Mouse (Mus musculus) CH12F3 (cell line): Measurements from ENCODE around the gene H2-T24.
"Not testable (repeated sequence)": the region's sequence is repeated elsewhere in the genome, so short reads cannot be mapped to it uniquely, and the experiment has no call there.

ENCODE experiments used
- in situ Hi-C: fragments of 300-500 bp; cut with MboI; formaldehyde crosslinking; loops from 2 replicates; pipeline ENCODE4 v1.14.3; 2020; ENCODE audit warnings: low sequenced_read_pairs

The H2-T24 gene

DNA sequence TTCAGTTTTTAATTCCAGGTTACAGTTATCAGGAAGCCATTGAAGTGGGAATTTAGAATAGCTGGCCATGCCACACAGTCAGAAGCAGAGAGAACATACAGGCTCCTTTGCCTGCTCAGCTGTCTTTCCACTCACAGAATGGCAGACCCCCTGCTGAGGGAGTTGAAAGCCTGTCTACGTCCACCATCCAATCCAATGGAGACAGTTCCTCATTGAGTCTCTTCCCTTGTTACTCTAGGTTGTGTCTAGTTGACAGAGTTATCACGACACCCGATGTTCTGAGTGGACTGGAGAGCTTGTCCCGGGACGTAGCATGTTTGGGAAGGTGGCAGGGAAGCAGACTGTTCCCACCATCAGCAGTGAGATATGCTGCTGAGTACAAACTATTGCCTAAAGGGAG is 4.8 kb upstream of the H2-T24 start:
- in situ Hi-C loops = no loop called here

GRCm38 (mm10) chr17:36023710-36024654 is 3.6 kb upstream of the H2-T24 start:
- in situ Hi-C loops = no loop called here

DNA sequence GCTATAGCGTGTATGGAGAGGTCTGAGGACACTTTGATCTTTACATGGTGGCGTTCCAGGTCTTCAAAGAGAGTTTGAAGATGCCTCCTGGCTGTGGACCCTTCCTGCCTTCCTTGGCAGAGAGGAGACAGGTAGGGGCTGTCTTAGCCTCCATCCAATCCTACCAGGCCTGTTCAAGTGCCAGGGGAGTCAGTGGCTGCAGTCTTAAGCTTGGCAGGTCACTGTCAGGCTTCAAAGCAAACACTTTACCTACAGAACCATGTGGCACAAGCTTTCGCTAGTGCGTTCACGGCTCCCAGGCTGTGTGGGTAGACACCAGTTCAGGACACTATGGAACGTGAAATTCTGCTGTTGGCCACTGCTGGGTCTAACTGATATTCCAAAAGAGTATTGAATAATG is 2.6 kb upstream of the H2-T24 start:
- in situ Hi-C loops = no loop called here

DNA sequence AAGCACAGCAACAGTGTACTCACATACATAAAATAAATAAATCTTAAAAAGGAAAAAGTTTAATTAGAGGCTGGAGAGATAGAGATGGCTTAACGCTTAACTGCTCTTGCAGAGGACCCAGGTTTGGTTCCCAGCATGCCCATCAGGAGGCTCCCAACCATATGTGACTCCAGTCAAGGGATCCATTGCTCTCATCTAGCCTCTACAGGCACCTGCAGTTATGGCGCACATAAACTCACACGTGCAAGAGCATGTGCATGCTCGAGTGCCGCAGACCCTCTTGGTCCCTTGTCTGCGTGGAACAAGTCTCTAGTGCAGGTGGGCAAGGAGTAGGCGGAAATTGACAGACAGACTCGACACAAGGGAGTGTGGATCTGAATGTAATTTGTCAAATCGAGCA is 1.7 kb upstream of the H2-T24 start:
- in situ Hi-C loops = no loop called here

DNA sequence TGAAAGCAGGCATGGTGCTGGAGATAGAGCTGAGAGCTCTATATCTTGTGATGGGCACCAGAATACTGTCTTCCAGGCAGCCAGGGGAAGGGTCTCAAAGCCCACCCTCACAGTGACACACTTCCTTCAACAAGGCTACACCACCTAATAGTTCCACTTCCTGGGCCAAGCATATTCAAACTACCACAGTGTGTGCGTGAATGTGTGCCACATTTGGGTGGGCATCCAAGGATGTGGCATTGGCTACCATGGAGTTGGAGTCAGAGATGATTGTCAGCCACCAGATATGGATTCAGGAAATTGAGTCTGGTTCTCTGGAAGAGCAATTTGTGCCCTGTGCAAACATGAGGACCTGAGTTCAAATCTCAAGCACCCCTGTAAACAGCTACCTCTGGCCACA is 949 bp upstream of the H2-T24 start:
- in situ Hi-C loops = no loop called here

DNA sequence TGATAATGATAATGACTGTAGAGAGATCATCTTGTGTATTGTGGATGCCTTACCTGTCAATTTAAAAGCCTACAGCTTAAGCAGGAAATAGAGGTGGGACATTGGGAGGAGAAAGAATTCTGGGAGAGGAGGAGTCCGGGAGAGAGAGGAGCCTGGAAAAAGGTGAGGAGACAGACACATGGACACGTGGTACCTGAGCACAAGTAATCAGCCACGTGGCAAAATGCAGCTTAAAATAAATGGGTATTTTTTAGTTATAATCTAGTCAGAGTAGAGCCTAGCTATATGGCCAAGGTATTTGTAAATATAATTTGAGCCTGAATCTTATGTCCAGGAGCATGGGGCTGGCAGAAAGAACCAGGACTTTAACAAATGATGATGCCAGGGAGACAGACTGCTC is 841 bp downstream of the H2-T24 start:
- in situ Hi-C loops = no loop called here

GRCm38 (mm10) chr17:36018979-36019378 is 1.4 kb downstream of the H2-T24 start:
- in situ Hi-C loops = no loop called here

GRCm38 (mm10) chr17:36017046-36017445 is 3.3 kb downstream of the H2-T24 start:
- in situ Hi-C loops = no loop called here

DNA sequence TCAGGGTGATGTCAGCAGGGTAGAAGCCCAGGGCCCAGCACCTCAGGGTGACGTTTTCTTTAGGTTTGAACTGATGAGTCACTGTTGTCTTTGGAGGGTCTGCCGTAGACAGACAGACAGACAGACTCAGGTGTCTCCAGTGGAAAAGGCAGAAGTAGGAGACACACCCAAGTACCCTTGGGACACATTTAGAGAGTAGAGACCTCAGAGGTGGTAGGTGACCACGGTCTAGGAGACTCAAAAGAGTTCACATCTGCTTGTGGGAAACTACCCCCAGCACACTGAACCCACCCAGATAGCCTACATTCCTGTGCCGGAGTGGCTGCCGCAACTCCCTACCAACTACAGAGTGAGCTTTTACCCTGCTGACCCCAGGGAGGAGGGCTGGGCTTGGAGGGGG is 5.4 kb downstream of the H2-T24 start:
- in situ Hi-C loops = no loop called here

DNA sequence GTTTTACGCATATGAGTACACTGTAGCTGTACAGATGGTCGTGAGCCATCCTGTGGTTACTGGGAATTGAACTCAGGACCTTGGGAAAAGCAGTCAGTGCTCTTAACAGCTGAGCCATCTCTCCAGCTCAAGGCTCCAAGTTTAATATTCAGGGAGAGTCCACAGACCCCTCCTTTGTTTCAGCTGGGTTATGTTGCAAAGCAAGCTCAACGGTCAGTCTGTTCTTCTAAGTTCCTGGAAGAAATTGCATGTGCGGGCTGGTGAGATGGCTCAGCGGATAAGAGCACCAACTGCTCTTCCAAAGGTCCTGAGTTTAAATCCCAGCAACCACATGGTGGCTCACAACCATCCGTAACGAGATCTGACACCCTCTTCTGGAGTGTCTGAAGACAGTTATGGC is 16.0 kb downstream of the H2-T24 start:
- in situ Hi-C loops = not testable (repeated sequence)

DNA sequence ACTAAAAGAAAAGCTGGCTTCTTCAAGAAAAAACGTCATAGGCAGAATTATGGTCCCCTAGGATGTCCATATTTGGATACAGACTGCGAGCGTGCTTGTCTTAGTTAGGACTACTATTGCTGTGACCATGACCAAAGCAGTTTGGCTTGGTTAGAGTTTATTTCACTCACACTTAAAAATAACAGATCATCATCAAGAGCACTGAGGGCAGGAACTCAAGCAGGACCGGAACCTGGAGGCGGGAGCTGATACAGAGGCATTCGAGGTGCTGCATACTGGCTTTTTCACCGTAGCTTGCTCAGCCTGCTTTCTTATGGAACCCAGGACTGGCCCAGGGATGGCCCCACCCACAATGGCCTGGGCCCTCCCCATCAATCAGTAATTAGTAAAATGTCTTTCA is 17.0 kb downstream of the H2-T24 start:
- in situ Hi-C loops = no loop called here

- in situ Hi-C loops = no loop called here
These were observed 18.4 kb downstream of the H2-T24 start for GRCm38 (mm10) chr17:36001966-36002365.

DNA sequence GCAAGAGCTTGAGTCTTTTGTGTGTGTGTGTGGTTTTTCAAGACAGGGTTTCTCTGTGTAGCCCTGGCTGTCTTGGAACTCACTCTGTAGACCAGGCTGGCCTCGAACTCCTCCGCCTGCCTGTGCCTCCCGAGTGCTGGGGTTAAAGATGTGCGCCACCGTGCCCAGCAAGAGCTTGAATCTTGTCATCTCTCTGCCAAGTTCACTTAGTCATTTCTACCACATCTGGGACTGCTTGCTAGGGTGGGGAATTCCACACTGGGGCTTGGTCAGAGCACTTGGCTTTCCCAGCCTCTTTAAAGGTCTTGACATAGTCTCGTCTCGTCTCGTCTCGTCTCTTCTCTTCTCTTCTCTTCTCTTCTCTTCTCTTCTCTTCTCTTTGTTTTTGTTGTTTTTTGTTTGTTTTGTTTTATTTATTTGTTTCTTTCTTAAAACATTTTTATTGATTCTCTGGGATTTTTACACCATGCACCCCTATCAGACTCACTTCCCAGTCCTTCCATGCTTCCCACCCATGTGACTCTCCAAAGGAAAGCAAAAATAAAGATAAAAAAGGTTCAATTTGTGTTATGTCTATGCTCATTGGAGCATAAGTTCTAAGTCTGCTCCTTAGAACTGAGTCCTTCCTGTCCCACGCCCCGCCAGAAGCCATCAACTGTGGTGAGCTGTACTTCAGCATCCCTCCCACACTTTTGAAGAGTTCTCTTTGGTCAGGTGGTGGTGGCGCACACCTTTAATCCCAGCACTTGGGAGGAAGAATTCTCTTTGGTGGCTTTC is 19.1 kb downstream of the H2-T24 start:
- in situ Hi-C loops = no loop called here

- in situ Hi-C loops = no loop called here
These were observed 20.0 kb downstream of the H2-T24 start for GRCm38 (mm10) chr17:36000349-36000748.

DNA sequence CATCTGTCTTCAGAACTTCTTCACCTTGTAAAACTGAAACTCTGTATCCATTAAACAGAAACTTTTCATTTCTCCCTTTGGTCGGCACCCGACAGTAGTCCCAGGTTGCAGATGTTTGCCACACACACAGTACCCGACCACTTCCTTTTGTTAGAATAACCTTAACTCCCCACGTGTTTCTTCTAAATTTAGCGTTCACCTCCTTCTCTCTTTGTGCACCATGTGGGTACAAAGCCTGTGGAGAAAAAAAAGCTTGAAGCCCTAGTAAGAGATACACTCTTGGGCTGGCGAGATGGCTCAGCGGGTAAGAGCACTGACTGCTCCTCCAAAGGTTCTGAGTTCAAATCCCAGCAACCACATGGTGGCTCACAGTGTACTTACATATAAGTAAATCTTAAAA is 21.0 kb downstream of the H2-T24 start:
- in situ Hi-C loops = no loop called here

DNA sequence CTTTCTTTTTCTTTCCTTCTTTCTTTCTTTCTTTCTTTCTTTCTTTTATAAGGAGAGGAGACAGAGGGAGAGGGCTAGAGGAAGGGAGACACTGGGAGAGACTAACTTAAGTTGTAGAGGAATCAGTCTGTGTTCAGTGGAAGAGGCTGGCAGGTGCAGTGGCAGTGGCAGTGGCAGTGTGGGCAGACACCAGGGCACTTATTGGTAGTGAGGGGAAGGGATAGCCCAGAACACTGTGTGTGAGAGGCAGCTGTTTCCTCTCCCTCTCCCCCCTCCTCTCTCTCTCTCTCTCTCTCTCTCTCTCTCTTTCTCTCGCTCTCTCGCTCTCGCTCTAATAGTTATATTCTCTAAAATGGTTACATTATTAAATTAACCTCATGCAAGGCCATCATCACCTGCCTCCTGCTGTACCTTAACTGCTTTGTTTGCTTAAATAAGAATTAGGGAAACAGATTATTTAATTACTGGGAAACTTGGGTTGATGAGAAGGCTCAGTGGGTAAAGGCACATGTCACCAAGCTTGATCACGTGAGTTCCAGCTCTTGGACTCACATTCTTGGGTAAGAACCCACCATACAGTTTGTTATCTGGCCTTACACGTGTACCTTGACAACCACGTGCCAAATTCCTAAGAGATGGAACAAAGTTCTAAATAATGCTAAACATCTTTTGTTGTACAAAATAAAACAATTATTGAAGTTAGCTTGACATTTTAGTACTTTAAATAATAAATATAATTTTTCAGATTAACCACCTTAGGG is 21.6 kb downstream of the H2-T24 start:
- in situ Hi-C loops = no loop called here

- in situ Hi-C loops = no loop called here
These were observed 22.4 kb downstream of the H2-T24 start for GRCm38 (mm10) chr17:35997713-35998510.

- in situ Hi-C loops = no loop called here
These were observed 23.4 kb downstream of the H2-T24 start for GRCm38 (mm10) chr17:35996949-35997348.

- in situ Hi-C loops = no loop called here
These were observed 25.5 kb downstream of the H2-T24 start for GRCm38 (mm10) chr17:35994879-35995240.

DNA sequence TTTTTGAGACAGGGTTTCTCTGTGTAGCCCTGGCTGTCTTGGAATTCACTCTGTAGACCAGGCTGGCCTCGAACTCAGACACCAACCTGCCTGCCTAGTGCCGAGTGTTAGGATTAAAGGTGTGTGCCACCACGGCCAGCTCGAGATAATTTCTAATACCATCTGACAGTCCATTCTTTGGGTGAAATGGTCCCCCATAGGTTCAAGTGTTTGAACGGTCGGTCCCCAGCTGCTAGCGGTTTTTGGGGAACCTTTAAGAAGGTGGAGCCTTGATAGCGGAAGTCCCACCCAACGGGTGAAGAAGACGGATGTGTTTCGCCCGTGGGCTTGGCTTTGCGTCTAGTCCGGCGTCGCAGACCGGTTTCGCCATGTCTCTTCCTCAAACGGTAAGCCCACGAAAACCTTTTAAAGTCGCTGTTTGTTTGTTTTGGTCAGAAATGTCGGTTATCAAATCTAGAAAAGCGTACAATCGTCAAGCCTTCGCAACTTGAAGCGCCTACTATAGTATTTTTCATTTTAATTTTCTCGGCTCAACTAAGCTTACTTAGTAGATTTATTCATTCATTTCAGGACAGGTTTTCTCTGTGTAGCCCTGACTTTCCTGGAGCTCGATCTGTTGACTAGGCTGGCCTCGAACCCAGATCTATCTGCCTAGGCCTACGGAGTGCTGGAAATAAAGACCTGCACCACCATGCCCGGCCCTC is 26.0 kb downstream of the H2-T24 start:
- in situ Hi-C loops = no loop called here
